Mouse (Mus musculus): ENCODE measurements around the gene Poldip2.

Poldip2 gene

GRCm38 (mm10) chr11:78547718-78548460 lies 35.9 kb downstream of the Poldip2 start:
- DNase-seq = no peak

- DNase-seq = no peak
Observed at GRCm38 (mm10) chr11:78549491-78549987, 37.5 kb downstream of the Poldip2 start.

- DNase-seq = peak; percentile 95
Observed at GRCm38 (mm10) chr11:78550168-78551058, 38.4 kb downstream of the Poldip2 start, which contains the start of gene Tmem97. Tmem97 (minus strand) TSS chr11:78550777.

- no peak for DNase-seq
Observed at GRCm38 (mm10) chr11:78551059-78551398, 39.0 kb downstream of the Poldip2 start.

GRCm38 (mm10) chr11:78555623-78556022 lies 43.6 kb downstream of the Poldip2 start:
- no peak for DNase-seq

GRCm38 (mm10) chr11:78556070-78556469 lies 44.1 kb downstream of the Poldip2 start:
- DNase-seq = no peak

GRCm38 (mm10) chr11:78557241-78557640 lies 45.2 kb downstream of the Poldip2 start:
- peak; percentile 30 for DNase-seq

GRCm38 (mm10) chr11:78560447-78560846 lies 48.5 kb downstream of the Poldip2 start:
- DNase-seq = peak; percentile 80

- no peak for DNase-seq
Observed at GRCm38 (mm10) chr11:78566775-78567174, 54.8 kb downstream of the Poldip2 start.

- DNase-seq = no peak
Observed at GRCm38 (mm10) chr11:78567614-78568013, 55.6 kb downstream of the Poldip2 start.

- no peak for DNase-seq
Observed at GRCm38 (mm10) chr11:78568827-78569226, 56.8 kb downstream of the Poldip2 start.

GRCm38 (mm10) chr11:78569806-78570205 lies 57.8 kb downstream of the Poldip2 start:
- no peak for DNase-seq

GRCm38 (mm10) chr11:78571441-78571840 lies 59.4 kb downstream of the Poldip2 start:
- no peak for DNase-seq

- DNase-seq = no peak
Observed at GRCm38 (mm10) chr11:78571854-78572253, 59.9 kb downstream of the Poldip2 start.

Measured in thymus, postnatal 4 days (tissue).